Mouse (Mus musculus) heart, adult 9 months (tissue): ENCODE data around the gene Rpl19.

Experiments
- DNase-seq, 2 experiments: peaks; one replicate each; pipeline ENCODE4 v3.0.0; 2022; ENCODE audit warnings: low spot score in 2 of 2

The Rpl19 gene

DNA sequence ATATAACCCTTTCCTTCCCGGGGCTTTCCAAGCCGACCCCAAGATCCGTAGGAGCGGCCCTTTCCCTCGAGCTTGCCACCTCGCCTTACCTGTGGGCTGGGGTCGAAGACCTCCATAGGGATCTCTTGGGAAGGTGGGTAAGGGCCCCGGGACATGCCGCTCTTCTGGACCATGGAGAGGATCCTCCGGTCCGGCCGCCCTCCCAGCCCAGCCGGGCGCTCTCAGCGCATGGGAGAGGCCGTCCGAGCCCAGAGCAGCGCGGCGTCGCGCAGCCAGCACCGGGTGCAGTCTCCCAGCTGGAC lies 4.3 kb upstream of the Rpl19 start:
- DNase-seq, result peak in 1 of 2 experiments; percentile 48

DNA sequence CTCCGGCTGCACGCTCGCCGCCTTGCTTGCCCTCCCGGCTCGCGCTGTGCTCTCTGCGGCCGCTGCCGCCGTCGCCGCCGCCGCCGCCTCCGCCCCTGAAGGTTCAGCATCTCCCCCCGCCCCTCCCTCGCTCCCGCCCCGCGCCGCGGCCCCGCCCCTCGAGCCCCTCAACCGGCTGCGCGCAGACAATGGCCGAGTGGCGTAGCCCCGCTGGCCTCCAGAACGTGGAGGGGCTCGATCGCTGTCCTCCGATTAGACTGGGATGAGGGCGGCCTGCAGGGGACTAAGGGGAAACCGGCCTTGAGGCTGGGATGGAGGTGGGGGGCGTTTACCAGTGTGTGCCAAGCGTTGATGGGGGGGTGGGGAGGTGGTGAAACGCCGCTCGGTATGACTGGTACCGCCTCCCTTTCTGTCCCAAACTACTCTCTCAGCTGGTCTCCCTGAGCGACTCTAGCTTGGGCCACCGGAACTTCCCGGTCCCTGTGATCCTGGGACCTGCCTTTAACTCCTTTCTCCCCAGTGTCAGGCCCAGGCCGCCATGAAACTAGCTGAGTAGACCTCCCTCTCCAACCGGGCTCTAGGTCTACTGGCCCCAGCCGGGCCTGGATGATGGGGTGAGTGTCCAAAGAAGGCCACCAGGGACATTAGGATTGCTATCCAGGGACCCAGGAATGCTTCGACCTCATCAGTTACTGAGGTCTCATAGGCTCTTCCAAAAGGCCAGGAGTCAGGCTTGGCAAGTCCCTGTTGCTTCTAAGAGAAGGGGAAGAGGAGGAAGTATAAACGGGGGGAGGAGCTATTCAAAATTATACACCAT lies 3.7 kb upstream of the Rpl19 start, which contains the start of gene Cacnb1:
Gene Cacnb1 (minus strand): TSS at position 480 of the 817 bp plus-strand sequence.
- peak; percentile 60 to 64 for DNase-seq

DNA sequence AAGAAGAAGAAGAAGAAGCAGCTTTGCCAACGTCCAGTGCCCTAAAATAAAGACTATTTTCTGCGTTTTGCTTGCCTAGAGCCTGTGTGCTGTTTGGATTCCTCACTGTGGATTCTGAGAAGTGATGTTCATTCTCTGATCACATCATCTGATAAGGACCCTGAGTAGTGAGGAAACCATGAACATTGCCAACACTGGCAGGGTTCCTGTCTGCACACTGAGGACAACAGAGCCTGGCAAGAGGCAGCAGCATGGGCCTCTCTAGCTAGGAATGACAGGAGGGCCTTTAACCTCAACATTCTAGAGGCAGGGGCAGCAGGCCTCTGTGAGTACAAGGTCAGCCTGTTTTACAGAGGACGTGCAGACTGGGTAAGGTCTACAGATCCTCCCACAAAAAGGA lies 2.0 kb upstream of the Rpl19 start:
- DNase-seq, result no peak

DNA sequence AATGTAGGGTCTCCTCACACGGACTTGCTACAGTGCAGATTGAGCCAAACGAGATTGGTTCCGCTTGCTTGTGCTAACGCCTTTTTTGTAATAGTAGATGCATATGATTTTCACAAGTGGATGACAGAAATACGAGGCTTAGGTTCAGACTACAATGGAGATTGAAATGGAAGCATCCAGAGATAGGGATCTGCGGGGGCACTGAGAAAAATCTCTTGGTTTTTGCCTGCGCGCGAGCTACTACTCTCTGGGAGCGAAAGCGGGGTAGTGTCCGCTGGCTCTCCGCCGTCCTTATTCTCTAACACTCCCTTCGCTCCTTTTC lies 301 bp upstream of the Rpl19 start:
- no peak for DNase-seq

DNA sequence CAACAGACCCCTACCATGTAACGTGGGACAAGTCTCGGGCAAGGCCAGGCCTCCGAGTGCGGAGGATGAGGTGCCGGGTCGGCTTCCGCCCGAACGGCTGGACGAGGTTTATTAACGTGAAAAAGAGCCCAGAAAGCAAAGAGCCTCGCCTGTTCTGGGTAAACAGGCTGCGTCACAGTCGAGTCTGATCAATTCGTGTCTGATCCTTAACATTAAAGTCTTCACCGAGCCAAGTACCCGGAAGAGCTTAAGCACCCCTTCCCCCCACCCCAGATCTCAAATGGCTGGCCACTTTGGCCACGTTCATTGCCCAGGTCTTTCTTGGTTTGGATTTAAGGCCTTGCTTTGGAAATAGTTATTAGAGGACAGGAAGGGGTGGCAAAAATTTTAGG lies 783 bp downstream of the Rpl19 start:
- no peak for DNase-seq

DNA sequence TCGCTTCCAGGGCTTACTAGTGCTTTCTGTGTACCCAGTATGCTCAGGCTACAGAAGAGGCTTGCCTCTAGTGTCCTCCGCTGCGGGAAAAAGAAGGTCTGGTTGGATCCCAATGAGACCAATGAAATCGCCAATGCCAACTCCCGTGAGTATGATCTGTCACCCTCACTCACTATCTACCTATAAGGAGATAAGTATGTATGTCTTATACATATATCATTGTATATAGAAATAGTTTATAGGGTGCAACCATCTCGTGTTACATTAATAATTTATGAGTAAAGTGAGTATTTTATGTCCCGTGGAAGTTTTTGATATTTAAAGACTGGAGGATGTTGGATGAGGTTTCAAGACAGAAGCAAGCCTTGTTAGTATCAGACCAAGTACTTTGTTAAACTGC lies 1.3 kb downstream of the Rpl19 start:
- no peak for DNase-seq

DNA sequence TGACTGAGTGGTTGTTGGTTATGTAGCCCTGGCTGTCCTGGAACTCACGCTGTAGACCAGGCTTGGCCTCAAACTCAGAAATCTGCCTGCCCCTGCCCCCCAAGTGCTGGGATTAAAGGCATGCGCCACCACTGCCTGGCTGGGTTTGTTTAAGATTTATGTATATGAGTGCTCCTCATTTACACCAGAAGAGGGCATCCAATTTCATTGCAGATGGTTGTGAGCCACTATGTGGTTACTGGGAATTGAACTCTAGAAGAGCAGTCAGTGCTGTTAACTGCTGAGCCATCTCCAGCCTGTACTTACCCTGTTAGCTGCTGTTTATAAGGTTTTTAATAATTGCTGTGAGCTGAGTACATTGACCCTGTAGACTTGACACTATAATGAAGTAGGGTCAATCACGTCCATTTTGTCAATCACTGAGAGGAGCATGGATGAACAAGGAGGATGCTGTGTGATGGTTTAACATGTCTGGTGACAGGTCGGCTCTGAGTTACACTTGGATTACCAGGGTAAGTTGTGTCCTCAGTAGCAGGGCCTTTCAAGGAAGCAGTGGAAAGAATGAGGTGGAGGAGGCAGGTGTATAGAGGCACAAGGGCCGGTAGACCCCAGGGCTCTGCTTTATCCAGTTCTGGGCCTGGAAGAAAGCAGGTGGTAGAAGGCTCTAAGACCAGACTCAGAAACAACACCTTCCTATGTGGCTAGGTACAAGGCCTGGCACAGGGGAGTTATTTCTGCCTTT lies 4.4 kb downstream of the Rpl19 start:
- DNase-seq, result no peak

DNA sequence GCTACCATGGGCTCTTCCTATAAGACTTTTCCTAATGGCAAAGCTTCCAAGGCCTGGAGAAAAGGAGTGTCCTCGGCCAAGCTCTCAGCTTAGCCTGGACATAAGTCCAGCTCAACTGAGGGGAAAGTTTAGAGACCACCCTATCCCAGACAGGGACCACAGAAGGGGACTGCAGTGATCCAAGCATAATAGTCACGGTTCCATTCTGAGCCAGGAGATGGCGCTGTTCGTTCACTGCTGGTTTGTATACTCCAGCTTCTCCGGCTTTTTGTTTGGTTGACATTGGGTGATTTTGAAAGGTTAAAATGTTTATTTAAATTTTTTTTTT lies 4.9 kb downstream of the Rpl19 start:
- DNase-seq, result peak in 1 of 2 experiments; percentile 68

DNA sequence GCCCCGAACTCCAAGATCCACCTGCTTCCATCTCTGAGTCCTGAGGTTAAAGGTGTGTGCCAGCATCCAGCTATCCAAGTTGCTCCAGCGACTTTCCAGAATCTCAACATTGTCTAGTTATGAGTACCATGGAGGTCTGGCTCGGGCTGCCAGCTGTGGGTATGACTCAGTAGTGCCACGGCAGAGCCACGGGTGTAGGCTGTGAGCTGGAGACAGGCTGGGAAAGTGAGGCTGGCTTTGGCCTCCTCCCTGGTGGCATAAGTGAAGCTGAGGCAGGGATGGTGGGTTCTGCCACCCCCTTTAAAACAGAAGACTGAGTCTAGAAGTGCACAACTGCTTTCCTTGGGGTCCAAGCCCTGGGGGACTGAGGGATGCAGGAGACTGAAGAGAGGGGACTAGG lies 7.6 kb downstream of the Rpl19 start:
- no peak for DNase-seq

DNA sequence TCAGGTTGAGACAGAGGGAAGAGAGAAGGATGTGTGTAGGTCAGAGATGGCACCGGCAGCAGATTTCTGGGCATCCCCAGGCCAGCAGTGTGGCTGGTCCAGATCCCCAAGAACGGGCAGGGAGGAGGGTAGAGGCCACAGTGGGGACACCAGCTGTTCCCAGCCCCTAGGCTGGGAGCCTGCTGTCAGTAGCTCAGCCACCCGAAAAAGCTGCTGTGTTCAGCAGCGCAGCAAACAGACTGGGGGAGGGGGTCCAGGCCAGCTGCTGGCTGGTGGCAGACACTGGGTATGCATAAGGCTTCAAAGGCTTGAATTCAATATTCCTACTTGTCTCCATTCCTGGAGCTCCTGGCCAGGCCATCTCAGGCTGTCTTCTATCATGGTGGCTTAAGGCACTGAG lies 8.3 kb downstream of the Rpl19 start:
- no peak for DNase-seq

DNA sequence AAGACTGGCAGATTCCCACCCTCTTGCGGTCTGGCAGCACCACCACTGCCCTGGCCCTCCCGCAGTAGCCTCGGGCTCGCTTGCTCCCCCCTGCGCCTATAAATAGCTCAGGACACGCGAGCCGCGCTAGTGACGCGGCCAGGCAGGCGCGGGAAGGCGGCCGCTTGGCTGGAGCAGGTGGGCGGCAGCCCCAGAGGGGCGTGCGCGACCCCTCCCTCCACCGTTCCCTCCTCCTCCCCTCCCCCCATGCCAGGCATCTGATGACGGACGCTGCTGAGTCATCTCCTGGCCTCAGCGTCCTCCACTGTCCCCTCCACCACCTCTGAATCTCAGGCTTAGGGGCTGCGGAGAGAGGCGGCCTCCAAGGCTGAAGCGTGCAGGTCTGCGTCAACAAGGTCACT lies 9.5 kb downstream of the Rpl19 start:
- DNase-seq, result peak in 1 of 2 experiments; percentile 40

DNA sequence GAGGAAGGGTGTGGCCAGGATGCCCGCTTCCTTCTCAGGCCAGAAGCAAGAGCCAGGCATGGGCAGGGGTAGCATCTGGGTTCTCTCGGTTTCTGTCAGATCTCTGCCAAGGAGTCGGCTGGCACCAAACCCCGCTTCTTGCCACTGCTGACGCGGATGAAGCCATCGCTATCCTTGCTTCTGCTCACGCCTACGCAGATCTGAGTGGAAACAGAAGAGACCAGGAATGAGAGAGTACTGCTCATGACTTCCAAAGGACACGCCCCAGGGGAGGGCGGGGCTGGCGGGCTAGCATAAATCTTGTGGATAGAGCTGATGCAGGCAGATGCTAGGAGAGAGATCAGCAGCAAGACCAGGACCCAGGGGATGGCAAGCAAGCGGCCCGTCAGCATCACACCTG lies 11.4 kb downstream of the Rpl19 start:
- no peak for DNase-seq

DNA sequence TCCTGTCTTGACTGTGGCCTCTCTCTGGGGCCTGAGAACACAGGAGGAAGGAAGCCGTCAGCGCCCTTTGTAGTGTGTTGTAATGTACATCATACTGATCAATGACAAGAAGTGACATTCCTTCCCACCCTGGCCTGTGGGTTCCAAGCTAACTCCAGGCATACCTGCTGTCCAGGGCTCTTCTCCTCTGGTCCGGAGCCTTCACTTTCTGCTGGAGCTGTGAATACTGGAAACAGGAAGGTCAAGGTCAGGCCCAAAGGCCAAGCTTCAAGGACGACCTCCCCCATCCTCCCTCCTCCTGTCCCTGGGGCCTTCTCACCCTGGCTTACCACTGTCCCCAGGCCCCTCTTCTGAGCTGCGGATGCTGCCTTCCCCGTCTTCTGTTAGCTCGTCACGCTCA lies 14.5 kb downstream of the Rpl19 start:
- DNase-seq, result no peak

DNA sequence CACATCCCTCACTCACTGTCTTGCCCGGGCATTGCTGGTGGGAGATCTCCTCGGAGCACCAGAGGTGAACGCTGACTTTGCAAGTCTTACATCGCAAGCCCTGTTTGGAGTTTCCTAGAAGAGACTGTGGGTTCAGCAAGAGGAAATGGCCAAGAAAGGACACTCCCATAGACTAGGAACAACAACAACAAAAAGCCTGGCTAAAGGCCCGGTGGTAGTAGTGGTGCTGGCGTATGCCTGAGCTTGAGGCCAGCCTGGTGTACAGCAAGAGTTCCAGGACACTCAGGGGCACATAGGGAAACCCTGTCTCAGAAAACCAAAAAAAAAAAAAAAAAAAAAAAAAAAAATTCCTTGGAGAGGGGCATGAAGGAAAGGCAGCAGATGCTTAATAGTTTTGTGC lies 16.2 kb downstream of the Rpl19 start:
- DNase-seq, result no peak

DNA sequence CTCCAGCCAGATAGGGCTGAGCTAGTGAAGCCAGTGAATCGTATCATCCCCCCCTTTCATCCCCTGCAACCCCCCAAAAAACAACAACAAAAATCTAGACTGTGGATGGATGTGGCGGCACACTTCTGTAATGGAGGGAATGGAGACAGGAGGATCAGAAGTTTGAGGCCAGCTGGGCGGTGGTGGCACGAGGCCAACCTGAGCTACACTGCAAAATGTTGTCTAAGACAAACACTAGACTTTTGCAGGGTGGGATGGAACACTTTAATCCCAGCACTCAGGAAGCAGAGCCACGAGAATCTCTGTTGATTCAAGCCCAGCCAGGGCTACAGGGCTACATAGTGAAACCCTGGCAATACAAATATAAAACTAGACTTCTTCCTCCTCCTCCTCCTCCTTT lies 17.6 kb downstream of the Rpl19 start:
- no peak for DNase-seq

DNA sequence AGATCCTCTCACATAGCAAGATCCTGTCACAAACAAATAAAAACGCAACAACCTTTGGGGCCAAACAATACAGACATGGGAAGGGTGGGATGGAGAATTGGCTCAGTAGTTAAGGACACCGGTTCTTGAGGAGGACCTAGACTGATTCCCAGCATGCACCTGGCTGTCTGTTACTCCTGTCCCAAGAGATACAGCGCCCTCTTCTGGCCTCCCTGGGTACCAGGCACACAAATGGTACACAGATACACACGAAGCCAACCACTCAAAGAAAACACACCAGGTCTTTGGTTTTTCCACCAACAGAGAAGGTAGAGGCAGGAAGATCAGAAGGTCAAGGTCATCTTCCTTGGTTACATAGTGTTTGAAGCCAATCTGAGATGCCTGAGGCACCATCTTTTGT lies 19.1 kb downstream of the Rpl19 start:
- DNase-seq, result no peak

DNA sequence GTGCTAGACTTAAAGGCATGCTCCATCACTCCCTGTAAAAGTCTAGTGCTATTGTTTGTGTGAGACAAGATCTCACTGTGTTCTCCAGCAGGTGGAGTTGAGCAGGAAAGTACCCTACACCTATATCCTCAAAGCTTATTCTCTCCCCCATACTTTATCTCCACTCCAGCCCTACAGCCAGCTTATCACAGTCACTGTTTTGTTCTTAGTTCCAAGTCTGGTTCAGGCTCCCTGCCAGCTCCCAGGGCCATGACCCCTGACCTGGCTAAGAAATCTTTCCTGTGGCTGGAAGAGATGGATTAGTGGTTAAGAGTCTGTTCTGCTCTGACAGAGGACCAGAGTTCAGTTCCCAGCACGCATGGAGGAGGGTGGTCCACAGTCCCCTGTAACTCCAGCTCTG lies 20.0 kb downstream of the Rpl19 start:
- DNase-seq, result no peak

DNA sequence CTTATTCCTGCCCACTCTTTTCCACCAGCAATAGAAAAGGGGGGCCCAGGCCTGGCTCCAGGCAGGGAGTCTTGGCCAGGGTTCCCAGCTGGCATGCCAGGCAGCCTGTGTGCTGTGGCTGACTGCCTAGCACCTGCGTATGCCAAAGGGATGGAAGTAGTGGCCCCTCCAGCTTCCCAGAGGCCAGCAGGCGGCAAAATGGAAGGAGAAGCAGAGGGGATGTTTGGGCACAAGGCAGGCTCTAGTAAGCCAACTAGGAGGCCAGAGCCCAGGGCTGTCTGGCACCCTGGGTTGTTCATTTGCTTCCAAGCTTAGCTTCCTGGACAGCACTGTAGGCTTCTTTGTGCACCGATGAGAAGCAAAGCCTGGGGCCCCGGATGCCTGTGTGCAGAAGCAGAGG lies 21.2 kb downstream of the Rpl19 start:
- DNase-seq, result no peak

DNA sequence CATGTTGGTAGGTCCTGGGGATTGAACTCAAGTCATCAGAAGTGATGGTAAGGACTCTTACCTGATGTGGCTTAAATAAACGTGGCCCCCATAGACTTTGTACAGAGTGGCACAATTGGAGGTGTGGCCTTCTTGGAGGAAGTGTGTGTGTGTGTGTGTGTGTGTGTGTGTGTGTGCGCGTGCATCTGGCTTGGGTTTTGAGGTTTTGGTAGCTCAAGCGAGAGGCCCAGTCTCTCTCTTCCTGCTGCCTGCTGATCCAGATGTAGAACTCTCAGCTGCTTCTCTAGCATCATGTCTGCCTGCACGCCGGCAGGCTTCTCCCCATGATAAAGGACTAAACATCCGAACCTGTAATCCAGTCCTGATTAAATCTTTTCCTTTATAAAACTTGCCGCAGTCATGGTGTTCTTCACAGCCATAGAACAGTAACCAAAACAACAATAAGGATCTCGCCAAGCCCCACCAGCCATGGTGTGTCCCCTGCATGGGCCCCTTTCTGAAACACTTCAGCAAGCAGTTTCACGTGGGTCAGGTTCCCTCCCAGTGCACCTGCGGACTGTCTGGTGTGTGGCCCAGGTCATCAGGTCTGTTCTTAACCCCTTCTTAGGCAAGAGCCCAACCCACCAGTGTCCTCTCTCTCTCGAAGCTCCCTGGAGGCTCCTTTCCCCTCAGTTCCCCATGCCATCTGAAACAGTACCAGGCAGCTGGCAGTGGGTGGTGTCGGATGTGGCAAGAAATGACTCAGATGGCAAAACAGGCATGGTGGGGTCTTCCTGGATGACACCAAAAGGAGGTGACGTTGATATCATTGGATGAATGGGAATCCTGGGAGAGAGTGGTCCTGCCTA lies 23.4 kb downstream of the Rpl19 start:
- DNase-seq, result no peak

DNA sequence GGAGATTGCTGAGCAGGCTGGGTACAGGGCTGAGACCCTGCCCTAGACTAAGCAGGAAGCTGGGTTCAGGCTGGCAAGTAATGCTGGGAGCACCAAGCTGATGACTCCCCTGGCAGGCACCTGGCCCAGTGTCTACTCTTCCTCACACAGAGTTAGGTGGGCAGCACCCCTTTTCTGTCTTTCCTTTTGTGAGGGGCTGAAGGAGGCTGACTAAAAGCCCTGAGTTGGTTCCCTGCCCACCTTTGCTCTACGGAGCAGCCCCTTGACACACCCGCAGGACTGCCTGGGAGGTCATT lies 24.0 kb downstream of the Rpl19 start:
- no peak for DNase-seq

DNA sequence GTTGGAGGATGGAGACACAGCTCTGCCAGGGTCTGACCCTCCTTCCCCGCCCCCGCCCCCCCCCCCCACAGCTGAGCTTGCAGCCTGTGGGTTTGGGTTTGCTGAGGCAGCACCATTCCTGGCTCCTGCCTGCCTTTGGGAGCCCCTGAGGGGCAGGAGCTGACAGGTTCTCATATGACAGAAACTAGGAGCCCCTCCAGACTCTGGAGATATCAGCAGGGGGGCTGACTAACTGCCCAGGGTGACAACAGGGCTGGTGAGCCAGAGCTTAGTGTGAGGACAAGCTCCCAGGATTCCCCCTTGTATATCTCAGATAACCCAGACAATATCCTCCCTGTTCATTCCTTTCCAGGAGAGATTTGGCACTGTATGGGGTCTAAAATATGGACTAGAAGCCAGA lies 24.4 kb downstream of the Rpl19 start:
- DNase-seq, result no peak

DNA sequence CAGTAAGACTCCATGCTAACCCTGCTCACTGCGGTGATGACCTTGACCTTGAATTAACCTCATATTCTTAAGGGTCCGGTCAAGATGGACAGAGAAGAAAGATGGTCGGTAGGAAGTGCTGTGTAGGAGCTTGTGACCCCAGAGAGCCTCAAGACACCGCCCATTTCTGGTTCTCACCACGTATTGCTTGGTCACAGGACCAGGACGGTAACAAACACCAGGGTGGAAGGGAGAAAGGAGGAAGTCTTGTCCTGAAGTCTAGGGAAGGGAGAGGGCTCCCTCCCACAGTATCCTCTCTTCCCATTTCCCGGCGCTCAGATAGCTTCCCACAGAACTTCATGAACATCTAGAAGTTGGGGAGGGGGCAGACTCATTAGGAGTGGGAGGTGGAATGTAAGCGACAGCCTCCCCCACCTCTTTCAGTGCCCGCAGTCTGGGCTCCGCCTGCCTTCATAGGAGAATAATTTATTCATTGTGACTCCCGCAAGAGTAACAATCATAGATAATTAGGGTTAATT lies 25.2 kb downstream of the Rpl19 start:
- DNase-seq, result no peak
